Mouse (Mus musculus) CH12.LX (cell line): ENCODE measurements around the gene Morc3. TPM values are rescaled to one million over a fixed set of nuclear protein-coding genes. Genes with fewer than 3 reads are reported as not detected.

Source experiments
- DNase-seq: peaks from one replicate; pipeline ENCODE4 v3.0.0-alpha.2; 2013; ENCODE audit errors: extremely low read depth
- H3K27ac ChIP-seq: 2 replicates; pipeline ENCODE4 v1.5.1; 2012; ENCODE audit warnings: low read depth, mild to moderate bottlenecking, control low read depth, moderate library complexity; ENCODE audit not compliant: insufficient read depth
- H3K27me3 ChIP-seq: replicated peaks from 2 replicates; pipeline ENCODE3; 2012; ENCODE audit warnings: inconsistent platforms
- H3K36me3 ChIP-seq, 2 experiments: replicated peaks in 1 of 2; 2 replicates each; pipeline versions ENCODE3 to v1.6.1; 2012; ENCODE audit warnings: inconsistent platforms in 1 of 2, low read length in 1 of 2, mild to moderate bottlenecking in 1 of 2, mixed read lengths in 1 of 2, moderate library complexity in 1 of 2; ENCODE audit not compliant: control insufficient read depth in 1 of 2, insufficient read depth in 1 of 2
- H3K4me1 ChIP-seq, 2 experiments: 2 replicates each; pipeline ENCODE4 v1.6.1; 2012; ENCODE audit warnings: inconsistent platforms in 1 of 2, moderate library complexity in 1 of 2; ENCODE audit not compliant: insufficient read depth in 2 of 2, control insufficient read depth in 1 of 2
- H3K4me2 ChIP-seq: 2 replicates; pipeline ENCODE4 v1.6.1; 2012; ENCODE audit warnings: low read depth, mild to moderate bottlenecking, control low read depth; ENCODE audit not compliant: poor library complexity, insufficient read depth, severe bottlenecking
- H3K4me3 ChIP-seq, 3 experiments: fragments of 150-350 bp in 1 of 3; sonication (generic) in 1 of 3; replicated peaks in 1 of 3; 2 replicates each; pipeline versions ENCODE3 to v1.5.1; 2011 to 2012; ENCODE audit warnings: low read depth in 2 of 3, low read length in 2 of 3, mild to moderate bottlenecking in 2 of 3, moderate library complexity in 2 of 3, control low read depth in 1 of 3, improper control_type of control experiment in 1 of 3, inconsistent platforms in 1 of 3, mixed read lengths in 1 of 3; ENCODE audit not compliant: poor library complexity in 1 of 3
- H3K79me2 ChIP-seq: replicated peaks from 2 replicates; pipeline ENCODE4 v1.6.1; 2012; ENCODE audit warnings: mild to moderate bottlenecking, moderate library complexity; ENCODE audit not compliant: control insufficient read depth, poor library complexity, insufficient read depth, severe bottlenecking; ENCODE audit errors: extremely low read depth
- H3K9ac ChIP-seq: 2 replicates; pipeline ENCODE4 v1.6.1; 2012; ENCODE audit warnings: low read depth, mild to moderate bottlenecking, control low read depth, moderate library complexity; ENCODE audit not compliant: insufficient read depth
- H3K9me3 ChIP-seq: replicated peaks from 2 replicates; pipeline ENCODE3; 2012; ENCODE audit warnings: low read length, inconsistent platforms, mixed read lengths
- BHLHE40 ChIP-seq: IDR thresholded peaks from 2 replicates; pipeline ENCODE4 v1.6.1; 2011; ENCODE audit warnings: mild to moderate bottlenecking, low read depth, low read length, improper control_type of control experiment
- CHD2 ChIP-seq: IDR thresholded peaks from 2 replicates; pipeline ENCODE4 v1.6.1; 2011; ENCODE audit warnings: low read length, improper control_type of control experiment
- CTCF ChIP-seq, 2 experiments: IDR thresholded peaks in 1 of 2; conservative IDR thresholded peaks in 1 of 2; 2 replicates each; pipeline ENCODE4 v1.5.1; 2011 to 2012; ENCODE audit warnings: low read depth in 2 of 2, low read length in 2 of 2, improper control_type of control experiment in 1 of 2, inconsistent platforms in 1 of 2, mild to moderate bottlenecking in 1 of 2, moderate library complexity in 1 of 2
- EP300 ChIP-seq: IDR thresholded peaks from 2 replicates; pipeline ENCODE4 v1.6.1; 2011; ENCODE audit warnings: low read length, improper control_type of control experiment
- ETS1 ChIP-seq: conservative IDR thresholded peaks from 2 replicates; pipeline ENCODE4 v1.6.1; 2012; ENCODE audit warnings: low read depth, mild to moderate bottlenecking, inconsistent platforms, low read length, improper control_type of control experiment, moderate library complexity
- GABPA ChIP-seq: IDR thresholded peaks from 2 replicates; pipeline ENCODE4 v1.6.1; 2012; ENCODE audit warnings: low read depth, low read length, improper control_type of control experiment, inconsistent platforms; ENCODE audit not compliant: insufficient replicate concordance
- IRF4 ChIP-seq: IDR thresholded peaks from 2 replicates; pipeline ENCODE4 v1.6.1; 2014; ENCODE audit warnings: low read depth, mild to moderate bottlenecking, inconsistent platforms, low read length, improper control_type of control experiment
- JUN ChIP-seq: IDR thresholded peaks from 2 replicates; pipeline ENCODE4 v1.6.1; 2011; ENCODE audit warnings: low read depth, mild to moderate bottlenecking, low read length, improper control_type of control experiment, moderate library complexity; ENCODE audit not compliant: insufficient read depth
- KAT2A ChIP-seq: IDR thresholded peaks from 2 replicates; pipeline ENCODE4 v1.6.1; 2012; ENCODE audit warnings: low read length, improper control_type of control experiment, inconsistent platforms; ENCODE audit not compliant: insufficient replicate concordance
- MAZ ChIP-seq: IDR thresholded peaks from 2 replicates; pipeline ENCODE4 v1.6.1; 2012; ENCODE audit warnings: low read depth, mild to moderate bottlenecking, inconsistent platforms, low read length, improper control_type of control experiment, moderate library complexity
- MEF2A ChIP-seq: IDR thresholded peaks from 2 replicates; pipeline ENCODE4 v1.6.1; 2014; ENCODE audit warnings: low read depth, mild to moderate bottlenecking, inconsistent platforms, low read length, improper control_type of control experiment, borderline replicate concordance
- NELFE ChIP-seq: IDR thresholded peaks from 2 replicates; pipeline ENCODE4 v1.6.1; 2011; ENCODE audit warnings: low read depth, low read length, improper control_type of control experiment
- NRF1 ChIP-seq: IDR thresholded peaks from 2 replicates; pipeline ENCODE4 v1.6.1; 2014; ENCODE audit warnings: low read depth, mild to moderate bottlenecking, inconsistent platforms, low read length, improper control_type of control experiment, moderate library complexity
- RAD21 ChIP-seq: IDR thresholded peaks from 2 replicates; pipeline ENCODE4 v1.6.1; 2011; ENCODE audit warnings: low read depth, mild to moderate bottlenecking, low read length, improper control_type of control experiment, moderate library complexity
- RCOR1 ChIP-seq: conservative IDR thresholded peaks from 2 replicates; pipeline ENCODE4 v1.6.1; 2012; ENCODE audit warnings: low read depth, mild to moderate bottlenecking, inconsistent platforms, low read length, improper control_type of control experiment
- TCF12 ChIP-seq: IDR thresholded peaks from 2 replicates; pipeline ENCODE4 v1.6.1; 2014; ENCODE audit warnings: low read depth, mild to moderate bottlenecking, inconsistent platforms, low read length, improper control_type of control experiment
- UBTF ChIP-seq: IDR thresholded peaks from 2 replicates; pipeline ENCODE4 v1.6.1; 2012; ENCODE audit warnings: low read depth, mild to moderate bottlenecking, inconsistent platforms, low read length, improper control_type of control experiment, moderate library complexity
- USF1 ChIP-seq: IDR thresholded peaks from 2 replicates; pipeline ENCODE4 v1.6.1; 2014; ENCODE audit warnings: low read depth, mild to moderate bottlenecking, inconsistent platforms, low read length, improper control_type of control experiment
- USF2 ChIP-seq: conservative IDR thresholded peaks from 2 replicates; pipeline ENCODE4 v1.6.1; 2011; ENCODE audit warnings: low read depth, low read length, improper control_type of control experiment
- ZKSCAN1 ChIP-seq: IDR thresholded peaks from 2 replicates; pipeline ENCODE4 v1.6.1; 2012; ENCODE audit warnings: low read depth, inconsistent platforms, low read length, improper control_type of control experiment, borderline replicate concordance
- ZNF384 ChIP-seq: IDR thresholded peaks from 2 replicates; pipeline ENCODE4 v1.6.1; 2012; ENCODE audit warnings: low read depth, low read length, improper control_type of control experiment, inconsistent platforms
- dilution Hi-C: fragments of 300-500 bp; cut with MboI; formaldehyde crosslinking; loops from 2 replicates; pipeline ENCODE4 v1.14.3; 2020; ENCODE audit warnings: low sequenced_read_pairs; ENCODE audit not compliant: extremely low pct_unique_long_range_greater_than_20kb, extremely low pct_ligation_motif_present
- in situ Hi-C: fragments of 300-500 bp; cut with MboI; formaldehyde crosslinking; loops from 3 replicates; pipeline ENCODE4 v1.14.3; 2019; ENCODE audit warnings: low sequenced_read_pairs, low pct_ligation_motif_present, low pct_unique_long_range_greater_than_20kb, mixed read lengths
- polyA plus RNA-seq: library from polyadenylated mRNA; unstranded; fragments of >175 nt; gene quantifications from 2 replicates; pipeline ENCODE4 v1.2.1, GENCODE M21; 2012; ENCODE audit warnings: low read depth; ENCODE audit not compliant: insufficient read length
- total RNA-seq, 2 experiments: library from RNA; depleted of rRNA; stranded (reverse); fragments of 300-350 nt in 1 of 2; fragments of >200 nt in 1 of 2; gene quantifications; 2 replicates each; pipeline ENCODE4 v1.2.3; 2012 to 2014

Gene Morc3
- total and polyA plus RNA-seq, 3 experiments: 17.8 to 53.2 (median 25.4) TPM

DNA sequence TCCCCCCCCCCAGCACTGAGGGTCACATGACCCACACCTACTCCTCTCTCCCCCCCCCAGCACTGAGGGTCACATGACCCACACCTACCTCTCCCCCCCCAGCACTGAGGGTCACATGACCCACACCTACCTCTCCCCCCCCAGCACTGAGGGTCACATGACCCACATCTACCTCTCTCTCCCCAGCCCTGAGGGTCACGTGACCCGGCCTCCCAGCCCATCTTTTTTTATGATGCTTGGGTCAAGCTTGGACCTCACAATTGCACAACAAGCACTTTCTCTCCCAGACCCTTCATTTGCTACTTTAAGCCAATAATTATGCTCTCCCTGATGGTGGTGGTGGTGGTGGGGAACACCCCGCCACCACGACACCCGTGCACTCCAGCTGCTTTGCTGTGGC is 36.5 kb upstream of the Morc3 start:
- Histone ChIP-seq H3K9me3 (no peaks in the 10 kb centered on the region), H3K4me3 (no peak overlapping the region), H3K36me3 (no peaks in the 10 kb centered on the region), H3K27ac (no peak overlapping the region), H3K27me3 (no peaks in the 10 kb centered on the region), H3K4me2 (no peak overlapping the region), H3K4me1 (peaks cover 14 to 29% of the 10 kb centered on the region in 2 experiments), H3K79me2 (no peaks in the 10 kb centered on the region)
- dilution Hi-C loops (no loop called here), in situ Hi-C loops (no loop called here)
- TF ChIP-seq BHLHE40: 0 out of 2 replicates have a peak, but pooled peaks have one; percentile 26
- no peak for TF ChIP-seq USF2
- no peak for TF ChIP-seq ZNF384
- no peak for TF ChIP-seq UBTF
- peak; percentile 40; the same call in 1 of the 2 replicates for TF ChIP-seq USF1
- TF ChIP-seq, all 38 proteins: peak for 2
- no peak overlapping the region for H3K9ac ChIP-seq
- no peak for DNase-seq

GRCm38 (mm10) chr16:93797021-93797840 is 34.7 kb upstream of the Morc3 start:
- H3K27me3 ChIP-seq: no peaks in the 10 kb centered on the region
- no peaks in the 10 kb centered on the region for H3K36me3 ChIP-seq
- peaks cover 8 to 22% of the 10 kb centered on the region in 2 experiments for H3K4me1 ChIP-seq
- H3K4me2 ChIP-seq: no peak overlapping the region
- no peak overlapping the region for H3K27ac ChIP-seq
- H3K79me2 ChIP-seq: no peaks in the 10 kb centered on the region
- TF ChIP-seq NRF1 (no peak), JUN (no peak), IRF4 (no peak), ZNF384 (no peak), CHD2 (no peak), TCF12 (no peak), EP300 (no peak), KAT2A (no peak), GABPA (no peak), MAZ (no peak), CTCF (conservative IDR thresholded peaks at IDR 0.05 in 1 of 2, IDR thresholded peaks at IDR 0.05 in 1 of 2; ENCODE audit: low read depth in 2 of 2, low read length in 2 of 2) (no peak), ZKSCAN1 (no peak), NELFE (no peak), UBTF (no peak), ETS1 (no peak), RAD21 (no peak), MEF2A (no peak), RCOR1 (no peak), USF1 (no peak)
- TF ChIP-seq, all 38 proteins: peak for 0
- in situ Hi-C loops (no loop called here), dilution Hi-C loops (no loop called here)
- Histone ChIP-seq H3K9ac (no peak overlapping the region), H3K9me3 (no peaks in the 10 kb centered on the region), H3K4me3 (no peak overlapping the region)
- no peak for DNase-seq
